In genomic region chr5:17586518-17587210, GRCm38 (mm10) we compare ENCODE assay signal across 24 mouse cellular contexts. TPM values are rescaled to one million over a fixed set of nuclear protein-coding genes. Genes with fewer than 3 reads are reported as not detected.
DNase-seq lines count a peak whose midpoint lies in the region; ATAC-seq and TF ChIP-seq lines count a peak whose summit lies in the region.
"Had no signal": no experiment of that assay in that cellular context is flagged by ENCODE, and none has a peak within 500 bp of the region (broad histone marks: within the 10 kb centered on the region; RNA-seq: fewer than 3 reads in every experiment).

No protein-coding gene starts in this region.

- H3K9ac ChIP-seq in embryonic facial prominence, embryonic 14.5 days (ENCODE audit: low read depth, low read length), result no peak overlapping the region
- no peak overlapping the region for H3K9ac ChIP-seq in forebrain, embryonic 14.5 days (ENCODE audit: low read length)
- H3K9ac ChIP-seq in hindbrain, postnatal 0 days (replicated peaks; ENCODE audit: low read length), result no peak overlapping the region
- no peak overlapping the region for H3K9ac ChIP-seq in liver, postnatal 0 days (replicated peaks)
- H3K9ac ChIP-seq: embryonic facial prominence, embryonic 12.5 days; heart, embryonic 15.5 days; kidney, embryonic 15.5 days; stomach, embryonic 15.5 days had no signal

- no peaks in the 10 kb centered on the region for H3K27me3 ChIP-seq in embryonic facial prominence, embryonic 14.5 days (replicated peaks; ENCODE audit: control insufficient read depth, insufficient read depth, low read length)
- no peaks in the 10 kb centered on the region for H3K27me3 ChIP-seq in embryonic facial prominence, embryonic 10.5 days (replicated peaks; ENCODE audit: low read depth, poor library complexity, severe bottlenecking)
- no peaks in the 10 kb centered on the region for H3K27me3 ChIP-seq in forebrain, embryonic 14.5 days (replicated peaks; ENCODE audit: control insufficient read depth, insufficient read depth, low read length)
- H3K27me3 ChIP-seq in hindbrain, postnatal 0 days (ENCODE audit: insufficient read depth, low read length), result no peaks in the 10 kb centered on the region
- no peaks in the 10 kb centered on the region for H3K27me3 ChIP-seq in liver, postnatal 0 days (ENCODE audit: insufficient read depth, low read length)
- H3K27me3 ChIP-seq: embryonic facial prominence, embryonic 12.5 days; heart, embryonic 15.5 days; kidney, embryonic 15.5 days; stomach, embryonic 15.5 days had no signal

- peak; percentile 41 for DNase-seq in embryonic facial prominence, embryonic 14.5 days (ENCODE audit: low spot score)
- no peak for DNase-seq in embryonic facial prominence, embryonic 10.5 days (ENCODE audit: low spot score)
- DNase-seq in MN1 (ENCODE audit: low spot score), result peak; percentile 50
- DNase-seq in forebrain, embryonic 14.5 days (ENCODE audit: low spot score), result peak; percentile 87
- peak; percentile 40 for DNase-seq in hindbrain, postnatal 0 days (ENCODE audit: low spot score)
- DNase-seq in layer of hippocampus, adult 9-10 months (ENCODE audit: low spot score), result no peak
- DNase-seq in liver, postnatal 0 days, result no peak
- no peak for DNase-seq in kidney, postnatal 4 days
- DNase-seq: adrenal gland, postnatal 14 days; cerebellum, adult 2 months; gastrocnemius, postnatal 36 days; liver; lung, postnatal 10 days; right cerebral cortex, postnatal 25 days; thymus, adult 18-20 months had no signal

- no peak overlapping the region for H3K27ac ChIP-seq in embryonic facial prominence, embryonic 14.5 days (replicated peaks; ENCODE audit: low read depth, low read length)
- no peak overlapping the region for H3K27ac ChIP-seq in embryonic facial prominence, embryonic 10.5 days (replicated peaks)
- H3K27ac ChIP-seq in forebrain, embryonic 14.5 days (ENCODE audit: low read depth, low read length), result no peak overlapping the region
- H3K27ac ChIP-seq in hindbrain, postnatal 0 days, result no peak overlapping the region
- H3K27ac ChIP-seq in liver, postnatal 0 days (ENCODE audit: low read depth), result no peak overlapping the region
- H3K27ac ChIP-seq: embryonic facial prominence, embryonic 12.5 days; heart, embryonic 15.5 days; kidney, embryonic 15.5 days; stomach, embryonic 15.5 days had no signal

- no peaks in the 10 kb centered on the region for H3K9me3 ChIP-seq in embryonic facial prominence, embryonic 14.5 days (ENCODE audit: control insufficient read depth, low read length)
- no peaks in the 10 kb centered on the region for H3K9me3 ChIP-seq in embryonic facial prominence, embryonic 10.5 days
- H3K9me3 ChIP-seq in forebrain, embryonic 14.5 days (replicated peaks; ENCODE audit: control insufficient read depth, low read length), result no peaks in the 10 kb centered on the region
- no peaks in the 10 kb centered on the region for H3K9me3 ChIP-seq in hindbrain, postnatal 0 days (ENCODE audit: low read length)
- H3K9me3 ChIP-seq in liver, postnatal 0 days (ENCODE audit: low read length), result no peaks in the 10 kb centered on the region
- H3K9me3 ChIP-seq: embryonic facial prominence, embryonic 12.5 days; heart, embryonic 15.5 days; kidney, embryonic 15.5 days; stomach, embryonic 15.5 days had no signal

- ATAC-seq in embryonic facial prominence, embryonic 14.5 days (ENCODE audit: low read depth), result no peak
- ATAC-seq in forebrain, embryonic 14.5 days, result peak; percentile 93
- 0 out of 2 replicates have a peak, but pooled peaks have one; percentile 24 for ATAC-seq in hindbrain, postnatal 0 days
- no peak for ATAC-seq in liver, postnatal 0 days
- ATAC-seq: activated CD4-positive, CD25-positive, alpha-beta regulatory T cell, adult 4 months; intestine, postnatal 0 days had no signal

- H3K36me3 ChIP-seq in embryonic facial prominence, embryonic 14.5 days (ENCODE audit: control insufficient read depth, insufficient read depth, low read length), result no peaks in the 10 kb centered on the region
- no peaks in the 10 kb centered on the region for H3K36me3 ChIP-seq in embryonic facial prominence, embryonic 10.5 days (replicated peaks)
- no peaks in the 10 kb centered on the region for H3K36me3 ChIP-seq in forebrain, embryonic 14.5 days (ENCODE audit: control insufficient read depth, insufficient read depth, low read length)
- H3K36me3 ChIP-seq in hindbrain, postnatal 0 days (ENCODE audit: insufficient read depth, low read length), result no peaks in the 10 kb centered on the region
- no peaks in the 10 kb centered on the region for H3K36me3 ChIP-seq in liver, postnatal 0 days (replicated peaks; ENCODE audit: insufficient read depth, low read length)
- H3K36me3 ChIP-seq: embryonic facial prominence, embryonic 12.5 days; heart, embryonic 15.5 days; stomach, embryonic 15.5 days had no signal

- TF ChIP-seq CTCF in hindbrain, postnatal 0 days (IDR thresholded peaks at IDR 0.05; ENCODE audit: low read depth), result no peak
- TF ChIP-seq CTCF in liver, postnatal 0 days (IDR thresholded peaks at IDR 0.05; ENCODE audit: low read depth), result no peak

- WGBS in embryonic facial prominence, embryonic 14.5 days, result 56% methylated on average over 2 of the region's 2 CpGs
- WGBS in embryonic facial prominence, embryonic 10.5 days, result 62% methylated on average over 2 of the region's 2 CpGs
- 22% methylated on average over 2 of the region's 2 CpGs for WGBS in forebrain, embryonic 14.5 days
- WGBS in hindbrain, postnatal 0 days, result 58% methylated on average over 2 of the region's 2 CpGs
- 80% methylated on average over 2 of the region's 2 CpGs for WGBS in liver, postnatal 0 days (ENCODE audit: insufficient replicate concordance)

- TF ChIP-seq EP300 in liver, postnatal 0 days (IDR thresholded peaks at IDR 0.05; ENCODE audit: low read depth), result no peak

- H3K4me1 ChIP-seq in embryonic facial prominence, embryonic 14.5 days (ENCODE audit: control insufficient read depth, insufficient read depth, low read length), result no peaks in the 10 kb centered on the region
- H3K4me1 ChIP-seq in embryonic facial prominence, embryonic 10.5 days, result peaks cover 12% of the 10 kb centered on the region; the same call in 1 of the 2 replicates
- peaks cover 19% of the 10 kb centered on the region; the same call in 1 of the 2 replicates for H3K4me1 ChIP-seq in forebrain, embryonic 14.5 days (ENCODE audit: control insufficient read depth, insufficient read depth, low read length)
- no peaks in the 10 kb centered on the region for H3K4me1 ChIP-seq in hindbrain, postnatal 0 days (ENCODE audit: insufficient read depth, low read length)
- no peaks in the 10 kb centered on the region for H3K4me1 ChIP-seq in liver, postnatal 0 days (ENCODE audit: insufficient read depth)
- H3K4me1 ChIP-seq: embryonic facial prominence, embryonic 12.5 days; kidney, embryonic 15.5 days; stomach, embryonic 15.5 days had no signal

- H3K4me2 ChIP-seq in embryonic facial prominence, embryonic 14.5 days (ENCODE audit: low read depth, low read length), result no peak overlapping the region
- no peak overlapping the region for H3K4me2 ChIP-seq in forebrain, embryonic 14.5 days (ENCODE audit: low read length)
- H3K4me2 ChIP-seq in hindbrain, postnatal 0 days (ENCODE audit: low read depth, low read length), result no peak overlapping the region
- no peak overlapping the region for H3K4me2 ChIP-seq in liver, postnatal 0 days (ENCODE audit: low read depth, low read length)
- H3K4me2 ChIP-seq: embryonic facial prominence, embryonic 12.5 days; heart, embryonic 15.5 days; kidney, embryonic 15.5 days; stomach, embryonic 15.5 days had no signal

- no peak overlapping the region for H3K4me3 ChIP-seq in embryonic facial prominence, embryonic 14.5 days (ENCODE audit: low read depth, low read length)
- H3K4me3 ChIP-seq in embryonic facial prominence, embryonic 10.5 days, result no peak overlapping the region
- H3K4me3 ChIP-seq in forebrain, embryonic 14.5 days (ENCODE audit: low read depth, low read length), result no peak overlapping the region
- no peak overlapping the region for H3K4me3 ChIP-seq in hindbrain, postnatal 0 days (ENCODE audit: low read length)
- H3K4me3 ChIP-seq in liver, postnatal 0 days (ENCODE audit: low read depth, low read length), result no peak overlapping the region
- H3K4me3 ChIP-seq: embryonic facial prominence, embryonic 12.5 days; heart, embryonic 15.5 days; kidney, embryonic 15.5 days; stomach, embryonic 15.5 days had no signal

RNA-seq across cellular contexts. Expression of gene Sema3c, which starts 12.6 kb away (rescaled TPM):
- polyA plus RNA-seq in embryonic facial prominence, embryonic 14.5 days (2014; fragmentation: Nextera tagmentation; extraction: Ambion mirVana), result 65.3 and 71.5 TPM in 2 replicates
- 14.7 and 16.3 TPM in 2 replicates for polyA plus RNA-seq in embryonic facial prominence, embryonic 10.5 days (2016; fragmentation: Nextera tagmentation; extraction: Ambion mirVana)
- polyA plus RNA-seq in forebrain, embryonic 14.5 days (2014; fragmentation: Nextera tagmentation; extraction: Ambion mirVana), result 19.8 and 26.8 TPM in 2 replicates
- total RNA-seq in hindbrain, postnatal 0 days (2014; rRNA removed), result 23.5 and 26.1 TPM in 2 replicates
- polyA plus RNA-seq in hindbrain, postnatal 0 days (2015; fragmentation: Nextera tagmentation; extraction: Ambion mirVana), result 11.3 and 11.6 TPM in 2 replicates
- 0.53 and 0.84 TPM in 2 replicates for polyA plus RNA-seq in liver, postnatal 0 days (2015; fragmentation: Nextera tagmentation; extraction: Ambion mirVana)
- total RNA-seq: common myeloid progenitor, adult 5-6 weeks; hematopoietic stem cell, adult 5-6 weeks; neutrophil, adult 5-6 weeks had no signal

Comparison
In these comparisons a context has a peak if more than half of its experiments do, and no peak if none do; other contexts are left out.
1. DNase-seq: peak in embryonic facial prominence, embryonic 14.5 days (single experiment), MN1 (single experiment), forebrain, embryonic 14.5 days (single experiment) and hindbrain, postnatal 0 days (single experiment); none in embryonic facial prominence, embryonic 10.5 days (single experiment), layer of hippocampus, adult 9-10 months (single experiment), liver, postnatal 0 days (single experiment) and kidney, postnatal 4 days (0 of 2).
2. ATAC-seq: peak in forebrain, embryonic 14.5 days (single experiment) and hindbrain, postnatal 0 days (single experiment); none in embryonic facial prominence, embryonic 14.5 days (single experiment) and liver, postnatal 0 days (single experiment).